Comparison of ENCODE assay signal across 11 mouse cellular contexts in the genomic region with DNA sequence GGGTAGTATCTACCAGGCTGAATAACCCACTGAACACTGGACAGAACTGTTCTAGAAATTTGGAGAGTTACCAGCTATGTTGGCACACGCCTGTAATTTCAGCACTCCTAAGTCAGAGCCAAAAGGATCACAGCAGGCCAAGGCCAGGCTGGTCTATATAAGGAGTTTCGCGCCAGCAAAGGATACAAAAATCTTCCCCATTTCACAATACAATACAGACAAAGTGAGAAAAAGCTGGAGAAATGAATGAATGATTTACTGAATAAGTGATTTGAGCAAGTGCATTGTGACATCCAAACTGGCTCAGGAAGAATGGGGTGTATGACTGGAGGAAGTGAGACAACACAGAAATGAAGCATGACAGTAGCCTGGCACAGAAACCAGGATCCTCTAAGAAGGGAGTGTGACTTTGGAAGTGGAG. TPM values are rescaled to one million over a fixed set of nuclear protein-coding genes. Genes with fewer than 3 reads are reported as not detected.
DNase-seq lines count a peak whose midpoint lies in the region; ATAC-seq and TF ChIP-seq lines count a peak whose summit lies in the region.
"Had no signal": no experiment of that assay in that cellular context is flagged by ENCODE, and none has a peak within 500 bp of the region (broad histone marks: within the 10 kb centered on the region; RNA-seq: fewer than 3 reads in every experiment).

No protein-coding gene starts in this region.

- peak overlapping the region; percentile 48; the same call in 1 of the 2 replicates for H3K27ac ChIP-seq in liver, adult 2 months (replicated peaks; ENCODE audit: insufficient read depth, low read depth, low read length)
- no peak overlapping the region for H3K27ac ChIP-seq in liver, embryonic 12.5 days
- peak overlapping the region; percentile 44 for H3K27ac ChIP-seq in macrophage
- H3K27ac ChIP-seq: limb, embryonic 12.5 days had no signal

- no peaks in the 10 kb centered on the region for H3K27me3 ChIP-seq in liver, adult 2 months (ENCODE audit: control insufficient read depth, insufficient read depth, low read length)
- H3K27me3 ChIP-seq in liver, embryonic 12.5 days (replicated peaks), result no peaks in the 10 kb centered on the region
- H3K27me3 ChIP-seq: limb, embryonic 12.5 days; Patski had no signal

- TF ChIP-seq POLR2A in liver, adult 2 months (IDR thresholded peaks at IDR 0.05; ENCODE audit: extremely low read depth, insufficient read depth, low read length), result no peak
- TF ChIP-seq POLR2A in brain, embryonic 14.5 days (IDR thresholded peaks at IDR 0.05; ENCODE audit: borderline replicate concordance, extremely low read depth, insufficient read depth, insufficient read length, poor library complexity, severe bottlenecking), result no peak

- no peaks in the 10 kb centered on the region for H3K9me3 ChIP-seq in liver, embryonic 12.5 days (replicated peaks)
- H3K9me3 ChIP-seq: limb, embryonic 12.5 days had no signal

- H3K4me1 ChIP-seq in liver, adult 2 months (ENCODE audit: control insufficient read depth, insufficient read depth, low read length), result peaks cover 47% of the 10 kb centered on the region
- H3K4me1 ChIP-seq in liver, embryonic 12.5 days, result peaks cover 46% of the 10 kb centered on the region
- H3K4me1 ChIP-seq: limb, embryonic 12.5 days had no signal

- no peak for DNase-seq in cerebellum, postnatal 4 days (ENCODE audit: low spot score in 2 of 2)
- DNase-seq in liver, adult 2 months (ENCODE audit: extremely low read depth, low read depth, low spot score), result peak; percentile 92
- peak; percentile 17 for DNase-seq in brain, embryonic 14.5 days (ENCODE audit: low read depth)
- DNase-seq in gastrocnemius, postnatal 25 days, result no peak
- no peak for DNase-seq in frontal cortex, postnatal 25 days (ENCODE audit: low spot score in 2 of 2)
- DNase-seq: kidney, postnatal 36 days had no signal

- 12% methylated on average over 3 of the region's 3 CpGs for WGBS in liver, adult 2 months
- 96% methylated on average over 3 of the region's 3 CpGs for WGBS in liver, embryonic 12.5 days (ENCODE audit: insufficient replicate concordance)
- WGBS in macrophage (ENCODE audit: missing documents), result 75% methylated on average over 3 of the region's 3 CpGs

- TF ChIP-seq CTCF in liver, adult 2 months (IDR thresholded peaks at IDR 0.05; ENCODE audit: low read depth, low read length), result no peak
- TF ChIP-seq CTCF in brain, embryonic 14.5 days (IDR thresholded peaks at IDR 0.05; ENCODE audit: borderline replicate concordance, extremely low read depth, insufficient read depth, insufficient read length), result no peak

- H3K79me2 ChIP-seq in liver, adult 2 months (ENCODE audit: control insufficient read depth, insufficient read depth, low read length), result peaks cover 54% of the 10 kb centered on the region
- peaks cover 100% of the 10 kb centered on the region for H3K79me2 ChIP-seq in macrophage (ENCODE audit: inconsistent target)

- ATAC-seq in cerebellum, adult (ENCODE audit: insufficient number of reproducible peaks, low FRiP score, low TSS enrichment), result peak; percentile 52; the same call in 1 of the 2 replicates
- ATAC-seq in liver, embryonic 12.5 days, result no peak
- ATAC-seq: Patski had no signal

- H3K36me3 ChIP-seq in liver, adult 2 months (ENCODE audit: control insufficient read depth, insufficient read depth, low read length), result peaks cover 12% of the 10 kb centered on the region
- H3K36me3 ChIP-seq in liver, embryonic 12.5 days, result peaks cover 18% of the 10 kb centered on the region; the same call in 1 of the 2 replicates
- H3K36me3 ChIP-seq in macrophage (ENCODE audit: inconsistent target), result no peaks in the 10 kb centered on the region

- no peak overlapping the region for H3K4me2 ChIP-seq in liver, embryonic 12.5 days
- H3K4me2 ChIP-seq: limb, embryonic 12.5 days had no signal

- H3K4me3 ChIP-seq in liver, adult 2 months (ENCODE audit: insufficient read depth, low read depth, low read length), result no peak overlapping the region
- H3K4me3 ChIP-seq in liver, embryonic 12.5 days, result no peak overlapping the region
- H3K4me3 ChIP-seq in macrophage (ENCODE audit: inconsistent target), result no peak overlapping the region
- H3K4me3 ChIP-seq: limb, embryonic 12.5 days had no signal

- H3K9ac ChIP-seq in liver, adult 2 months (ENCODE audit: low read depth, low read length), result no peak overlapping the region
- no peak overlapping the region for H3K9ac ChIP-seq in liver, embryonic 12.5 days
- H3K9ac ChIP-seq: limb, embryonic 12.5 days had no signal

RNA-seq across cellular contexts. Expression of gene Brd4, which starts 16.0 kb away (rescaled TPM):
- total RNA-seq in liver, adult 2 months (2014; rRNA removed), result 10.5 and 18.6 TPM in 2 replicates
- 18.3 and 18.4 TPM in 2 replicates for polyA plus RNA-seq in liver, adult 2 months (2012; rRNA removed)
- polyA plus RNA-seq in liver, embryonic 12.5 days (2016; fragmentation: Nextera tagmentation; extraction: Ambion mirVana), result 55.1 and 56.5 TPM in 2 replicates
- polyA plus RNA-seq in brain, embryonic 14.5 days (2012; rRNA removed), result 31.1 and 85.6 TPM in 2 replicates
- 100 to 1,000 TPM; 214 to 341 (median 254) TPM for total RNA-seq in macrophage (2018; cell fraction: chromatin; rRNA removed)
- total RNA-seq in macrophage (2018; cell fraction: cytosol; rRNA removed), result 100 to 1,000 TPM in 14 of 26 experiments, 10 to 100 TPM in 12; 75.7 to 114 (median 101) TPM
- total RNA-seq in macrophage (2018; cell fraction: nucleus; rRNA removed), result 100 to 1,000 TPM; 133 to 233 (median 171) TPM
- polyA plus RNA-seq in macrophage (2018), result 51.6 to 129 TPM (median 55.6 TPM) in 3 replicates
- 10 to 100 TPM; 36.6 to 37.5 TPM for total RNA-seq in gastrocnemius, postnatal 25 days (2021)

RNA-seq across cellular contexts. Expression of gene Akap8, which starts 52.5 kb away (rescaled TPM):
- total RNA-seq in liver, adult 2 months (2014; rRNA removed), result 30.3 and 31.6 TPM in 2 replicates
- polyA plus RNA-seq in liver, adult 2 months (2012; rRNA removed), result 29.0 and 47.9 TPM in 2 replicates
- 72.1 and 73.5 TPM in 2 replicates for polyA plus RNA-seq in liver, embryonic 12.5 days (2016; fragmentation: Nextera tagmentation; extraction: Ambion mirVana)
- polyA plus RNA-seq in brain, embryonic 14.5 days (2012; rRNA removed), result 103 and 120 TPM in 2 replicates
- 100 to 1,000 TPM in 24 of 26 experiments, 10 to 100 TPM in 2; 74.8 to 513 (median 284) TPM for total RNA-seq in macrophage (2018; cell fraction: chromatin; rRNA removed)
- 10 to 100 TPM in 25 of 26 experiments, 1 to 10 TPM in 1; 9.3 to 42.5 (median 29.9) TPM for total RNA-seq in macrophage (2018; cell fraction: cytosol; rRNA removed)
- total RNA-seq in macrophage (2018; cell fraction: nucleus; rRNA removed), result 100 to 1,000 TPM in 13 of 26 experiments, 10 to 100 TPM in 13; 43.1 to 200 (median 107) TPM
- polyA plus RNA-seq in macrophage (2018), result 38.9 to 55.8 TPM (median 43.9 TPM) in 3 replicates
- 10 to 100 TPM; 28.2 to 37.0 TPM for total RNA-seq in gastrocnemius, postnatal 25 days (2021)

Comparison
In these comparisons a context has a peak if more than half of its experiments do, and no peak if none do; other contexts are left out.
1. DNase-seq: peak in liver, adult 2 months (single experiment) and brain, embryonic 14.5 days (single experiment); none in cerebellum, postnatal 4 days (0 of 2), gastrocnemius, postnatal 25 days (single experiment) and frontal cortex, postnatal 25 days (0 of 2).